Mouse (Mus musculus): ENCODE results near the gene Tmem131.

DNA sequence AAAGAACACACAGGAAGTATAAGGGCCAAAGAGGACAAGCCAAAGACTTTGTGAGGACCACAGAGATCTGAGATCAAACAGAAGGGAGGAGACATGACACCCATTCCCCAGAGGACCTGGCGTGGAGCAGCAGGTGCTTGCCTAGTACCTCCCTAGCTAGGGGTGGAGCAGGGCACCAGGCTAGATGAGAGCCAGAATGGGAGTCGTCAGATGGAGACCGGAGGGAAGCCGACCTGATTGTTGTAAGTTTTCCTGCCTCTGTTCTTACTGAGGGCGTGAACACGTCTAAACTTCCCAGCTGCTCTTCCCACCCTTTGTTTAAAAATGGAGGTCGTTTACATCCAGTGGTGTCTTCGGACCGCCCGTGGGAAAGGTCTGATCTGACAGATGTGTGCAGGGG, 176.1 kb downstream of the Tmem131 start:
- TF ChIP-seq GATA1 (IDR thresholded peaks at IDR 0.05; ENCODE audit: borderline replicate concordance, low read length) (no peak), FLI1 (IDR thresholded peaks at IDR 0.05; ENCODE audit: low read length) (no peak)
